In genomic region chr4:136592111-136592510, GRCm38 (mm10) we compare ENCODE assay signal across 30 mouse cellular contexts. TPM values are rescaled to one million over a fixed set of nuclear protein-coding genes. Genes with fewer than 3 reads are reported as not detected.
DNase-seq lines count a peak whose midpoint lies in the region; ATAC-seq and TF ChIP-seq lines count a peak whose summit lies in the region.
"Had no signal": no experiment of that assay in that cellular context is flagged by ENCODE, and none has a peak within 500 bp of the region (broad histone marks: within the 10 kb centered on the region; RNA-seq: fewer than 3 reads in every experiment).

No protein-coding gene starts in this region.

- DNase-seq in embryo, embryonic 10 days (ENCODE audit: low spot score): peak; percentile 28
- no peak for DNase-seq in embryo, embryonic 10.5 days (ENCODE audit: low spot score)
- peak; percentile 24 to 31 for DNase-seq in kidney, postnatal 36 days
- no peak for DNase-seq in kidney, postnatal 4 days
- DNase-seq in midbrain, postnatal 0 days (ENCODE audit: low spot score): no peak
- DNase-seq in heart, postnatal 36 days: no peak
- DNase-seq: adrenal gland, postnatal 14 days; B cell, adult 2 months; cerebellum, adult 18-20 months; cerebellum, adult 9-11 months; cerebellum, postnatal 36 days; embryo, embryonic 11 days; gastrocnemius, adult 2 months; gastrocnemius, postnatal 25 days; heart, adult 11 months; heart, postnatal 4 days had no signal

- no peak overlapping the region for H3K4me2 ChIP-seq in intestine, embryonic 15.5 days (replicated peaks)
- H3K4me2 ChIP-seq in midbrain, postnatal 0 days (ENCODE audit: low read depth, low read length, poor library complexity, severe bottlenecking): no peak overlapping the region
- H3K4me2 ChIP-seq: embryonic facial prominence, embryonic 15.5 days; heart, embryonic 13.5 days; hindbrain, embryonic 12.5 days had no signal

- H3K4me3 ChIP-seq in intestine, embryonic 15.5 days (replicated peaks): no peak overlapping the region
- no peak overlapping the region for H3K4me3 ChIP-seq in midbrain, postnatal 0 days (ENCODE audit: low read depth, low read length)
- H3K4me3 ChIP-seq: embryonic facial prominence, embryonic 15.5 days; erythroblast, embryonic 14.5 days; forebrain, embryonic 10.5 days; gastrocnemius, adult 2 months; heart, embryonic 13.5 days; hindbrain, embryonic 12.5 days had no signal

- H3K4me1 ChIP-seq in intestine, embryonic 15.5 days (replicated peaks): 0 out of 2 replicates have a peak, but pooled peaks cover 7% of the 10 kb centered on the region
- H3K4me1 ChIP-seq in midbrain, postnatal 0 days (ENCODE audit: insufficient read depth, low read length): no peaks in the 10 kb centered on the region

- peak; percentile 31; the same call in 1 of the 2 replicates for ATAC-seq in intestine, embryonic 15.5 days
- ATAC-seq in midbrain, postnatal 0 days (ENCODE audit: low FRiP score): no peak
- ATAC-seq: activated CD4-positive, CD25-positive, alpha-beta regulatory T cell, adult 4 months; CD4-positive, CD25-positive, alpha-beta regulatory T cell, adult 4 months; forebrain, embryonic 14.5 days; hindbrain, embryonic 16.5 days; Patski had no signal

- no peaks in the 10 kb centered on the region for H3K27me3 ChIP-seq in intestine, embryonic 15.5 days (replicated peaks)
- no peaks in the 10 kb centered on the region for H3K27me3 ChIP-seq in midbrain, postnatal 0 days (ENCODE audit: insufficient read depth, low read length)
- H3K27me3 ChIP-seq: embryonic facial prominence, embryonic 15.5 days; heart, embryonic 13.5 days; hindbrain, embryonic 12.5 days; Patski had no signal

- no peak overlapping the region for H3K9ac ChIP-seq in intestine, embryonic 15.5 days
- H3K9ac ChIP-seq in midbrain, postnatal 0 days (replicated peaks; ENCODE audit: low read length, poor library complexity, severe bottlenecking): no peak overlapping the region
- H3K9ac ChIP-seq: embryonic facial prominence, embryonic 15.5 days; heart, embryonic 13.5 days; hindbrain, embryonic 12.5 days had no signal

- H3K27ac ChIP-seq in intestine, embryonic 15.5 days: no peak overlapping the region
- no peak overlapping the region for H3K27ac ChIP-seq in midbrain, postnatal 0 days (ENCODE audit: low read depth, low read length)
- H3K27ac ChIP-seq: embryonic facial prominence, embryonic 15.5 days; forebrain, embryonic 10.5 days; gastrocnemius, adult 2 months; heart, embryonic 13.5 days; hindbrain, embryonic 12.5 days had no signal

- intact Hi-C loops in heart, postnatal 36 days (cut with DNase I): no loop called here

- no peaks in the 10 kb centered on the region for H3K9me3 ChIP-seq in intestine, embryonic 15.5 days
- no peaks in the 10 kb centered on the region for H3K9me3 ChIP-seq in midbrain, postnatal 0 days (ENCODE audit: low read length)
- H3K9me3 ChIP-seq: embryonic facial prominence, embryonic 15.5 days; forebrain, embryonic 10.5 days; heart, embryonic 13.5 days; hindbrain, embryonic 12.5 days had no signal

- no peak for TF ChIP-seq CTCF in midbrain, postnatal 0 days (IDR thresholded peaks at IDR 0.05)

- 46% methylated on average over 4 of the region's 4 CpGs for WGBS in intestine, embryonic 15.5 days
- WGBS in midbrain, postnatal 0 days: 74% methylated on average over 4 of the region's 4 CpGs

- no peaks in the 10 kb centered on the region for H3K36me3 ChIP-seq in intestine, embryonic 15.5 days
- H3K36me3 ChIP-seq in midbrain, postnatal 0 days (ENCODE audit: insufficient read depth, low read length): no peaks in the 10 kb centered on the region

RNA-seq across cellular contexts. Expression of gene Kdm1a, which starts 10.4 kb away (rescaled TPM):
- polyA plus RNA-seq in intestine, embryonic 15.5 days (2015; fragmentation: Nextera tagmentation; extraction: Ambion mirVana): 29.6 and 31.4 TPM in 2 replicates
- total RNA-seq in midbrain, postnatal 0 days (2014; rRNA removed): 147 and 183 TPM in 2 replicates
- polyA plus RNA-seq in midbrain, postnatal 0 days (2015; fragmentation: Nextera tagmentation; extraction: Ambion mirVana): 40.7 and 47.7 TPM in 2 replicates
- 10 to 100 TPM; 28.4 to 33.7 TPM for total RNA-seq in heart, postnatal 36 days (2021)

RNA-seq across cellular contexts. Expression of gene Tex46, which starts 18.1 kb away (rescaled TPM):
- polyA plus RNA-seq in intestine, embryonic 15.5 days (2015; fragmentation: Nextera tagmentation; extraction: Ambion mirVana): not detected in 2 replicates
- not detected in 2 replicates for total RNA-seq in midbrain, postnatal 0 days (2014; rRNA removed)
- polyA plus RNA-seq in midbrain, postnatal 0 days (2015; fragmentation: Nextera tagmentation; extraction: Ambion mirVana): not detected in 2 replicates
- not detected for total RNA-seq in heart, postnatal 36 days (2021)
- total RNA-seq: adrenal gland, adult 18-20 months; adrenal gland, postnatal 14 days; gastrocnemius, adult 2 months; gastrocnemius, postnatal 25 days; heart, postnatal 4 days had no signal
- polyA plus RNA-seq: activated CD4-positive, CD25-positive, alpha-beta regulatory T cell, adult 4 months; CD4-positive, CD25-positive, alpha-beta regulatory T cell, adult 4 months; embryonic facial prominence, embryonic 11.5 days; embryonic facial prominence, embryonic 15.5 days; erythroblast, embryonic 14.5 days; forebrain, embryonic 10.5 days; forebrain, embryonic 14.5 days; heart, embryonic 13.5 days; heart, postnatal 0 days; hindbrain, embryonic 12.5 days; hindbrain, embryonic 16.5 days; Patski had no signal

RNA-seq across cellular contexts. Expression of gene Lactbl1, which starts 30.3 kb away (rescaled TPM):
- not detected in 2 replicates for polyA plus RNA-seq in intestine, embryonic 15.5 days (2015; fragmentation: Nextera tagmentation; extraction: Ambion mirVana)
- 0.93 TPM in 1 of 2 replicates, not detected in the other for total RNA-seq in midbrain, postnatal 0 days (2014; rRNA removed)
- polyA plus RNA-seq in midbrain, postnatal 0 days (2015; fragmentation: Nextera tagmentation; extraction: Ambion mirVana): 0.09 TPM in 1 of 2 replicates, not detected in the other
- not detected for total RNA-seq in heart, postnatal 36 days (2021)
- total RNA-seq: adrenal gland, adult 18-20 months; adrenal gland, postnatal 14 days; gastrocnemius, adult 2 months; gastrocnemius, postnatal 25 days; heart, postnatal 4 days had no signal
- polyA plus RNA-seq: activated CD4-positive, CD25-positive, alpha-beta regulatory T cell, adult 4 months; embryonic facial prominence, embryonic 11.5 days; embryonic facial prominence, embryonic 15.5 days; forebrain, embryonic 10.5 days; forebrain, embryonic 14.5 days; heart, embryonic 13.5 days; heart, postnatal 0 days; Patski had no signal

Comparison
In these comparisons a context has a peak if more than half of its experiments do, and no peak if none do; other contexts are left out.
1. DNase-seq: peak in embryo, embryonic 10 days (single experiment) and kidney, postnatal 36 days (2 of 2); none in embryo, embryonic 10.5 days (single experiment), kidney, postnatal 4 days (0 of 2), midbrain, postnatal 0 days (single experiment) and heart, postnatal 36 days (0 of 2).